Mouse (Mus musculus) B cell, adult 2 months (primary cell): ENCODE measurements around the gene Fgd6.

ENCODE experiments used
- DNase-seq, 2 experiments: peaks; one replicate each; pipeline ENCODE4 v3.0.0; 2022

The Fgd6 gene

GRCm38 (mm10) chr10:94097081-94097845 lies 61.5 kb downstream of the Fgd6 start:
- no peak for DNase-seq

GRCm38 (mm10) chr10:94098100-94098499 lies 62.3 kb downstream of the Fgd6 start:
- DNase-seq: no peak

DNA sequence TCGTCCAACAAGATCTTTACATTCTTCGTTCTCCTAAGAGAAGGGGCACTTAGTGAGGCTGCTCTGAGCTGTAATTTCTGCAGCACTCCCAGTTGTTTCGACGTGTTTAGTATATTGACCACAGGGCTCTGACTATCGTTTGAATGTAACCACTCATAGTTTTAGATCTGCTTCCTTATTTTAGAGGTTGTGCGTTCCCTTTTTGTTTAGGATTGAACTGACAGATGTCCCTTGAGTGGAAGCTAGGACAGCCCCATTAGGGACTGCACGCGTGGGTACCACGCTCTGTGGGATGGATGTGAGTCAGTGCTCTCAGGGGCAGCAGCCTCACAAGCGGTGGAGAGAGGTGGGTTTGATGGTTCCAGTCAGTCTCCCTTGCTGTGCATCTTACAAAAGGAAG lies 69.7 kb downstream of the Fgd6 start:
- no peak for DNase-seq

GRCm38 (mm10) chr10:94107168-94107567 lies 71.4 kb downstream of the Fgd6 start:
- DNase-seq: no peak

GRCm38 (mm10) chr10:94107607-94108006 lies 71.8 kb downstream of the Fgd6 start:
- DNase-seq: no peak

DNA sequence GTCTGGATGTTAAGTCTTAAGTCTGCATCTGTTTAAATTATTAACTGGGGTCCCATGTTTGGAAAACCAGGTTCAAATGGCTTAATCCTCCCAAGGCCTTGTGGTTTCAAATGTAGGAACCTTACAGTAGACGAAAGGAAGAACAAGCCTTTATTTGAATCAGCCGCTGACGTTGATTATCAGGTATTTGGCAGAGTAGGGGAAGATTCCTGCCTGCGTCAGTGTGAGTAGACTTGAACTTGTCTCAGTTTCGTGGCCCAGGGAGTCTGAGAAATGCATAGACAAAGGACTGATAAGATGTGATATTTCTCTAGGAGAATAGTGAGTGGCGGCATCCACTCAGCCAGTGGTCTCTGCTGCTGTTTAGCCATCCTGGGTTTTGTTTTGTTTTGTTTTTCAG lies 73.0 kb downstream of the Fgd6 start:
- no peak for DNase-seq

DNA sequence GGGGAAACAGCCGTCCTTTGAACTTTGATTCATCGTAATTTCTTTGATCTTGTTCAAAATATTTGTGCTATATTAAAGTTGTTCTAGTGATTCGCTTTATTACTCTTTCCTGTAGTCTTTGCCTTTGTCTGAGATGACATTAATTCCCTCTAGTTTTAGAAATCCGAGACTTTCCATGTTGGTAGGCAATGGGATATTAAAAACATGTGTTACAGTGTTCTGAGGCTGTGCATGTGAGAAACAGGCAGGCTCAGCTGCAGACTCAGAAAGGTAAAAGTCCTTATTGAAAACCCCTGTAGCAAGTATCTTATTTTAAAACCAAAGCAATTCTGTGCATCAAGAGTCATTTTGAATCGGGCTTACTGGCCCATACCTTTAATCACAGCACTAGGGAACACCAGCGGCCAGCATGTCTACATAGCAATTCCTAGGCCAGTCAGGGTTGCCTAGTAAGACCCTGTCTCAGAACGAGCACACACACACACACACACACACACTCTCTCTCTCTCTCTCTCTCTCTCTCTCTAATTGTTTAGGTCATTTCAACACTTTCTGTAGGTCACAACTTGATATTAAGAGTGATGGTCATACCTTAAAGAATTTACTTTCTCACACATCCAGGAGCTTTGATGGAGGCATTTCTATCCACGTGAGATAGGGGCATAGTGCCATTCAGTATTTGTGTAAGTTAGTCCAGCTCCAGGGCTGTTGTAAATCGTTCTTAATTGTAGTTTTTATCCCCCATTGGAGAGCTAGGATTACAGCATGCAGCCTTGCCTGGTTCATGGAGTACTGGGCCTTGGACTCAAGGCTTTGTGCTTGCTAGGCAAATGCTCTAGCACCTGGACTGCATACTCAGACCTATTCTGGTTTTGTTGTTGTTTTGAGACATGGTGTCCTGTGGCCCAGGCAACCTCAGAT lies 75.3 kb downstream of the Fgd6 start:
- DNase-seq: no peak

DNA sequence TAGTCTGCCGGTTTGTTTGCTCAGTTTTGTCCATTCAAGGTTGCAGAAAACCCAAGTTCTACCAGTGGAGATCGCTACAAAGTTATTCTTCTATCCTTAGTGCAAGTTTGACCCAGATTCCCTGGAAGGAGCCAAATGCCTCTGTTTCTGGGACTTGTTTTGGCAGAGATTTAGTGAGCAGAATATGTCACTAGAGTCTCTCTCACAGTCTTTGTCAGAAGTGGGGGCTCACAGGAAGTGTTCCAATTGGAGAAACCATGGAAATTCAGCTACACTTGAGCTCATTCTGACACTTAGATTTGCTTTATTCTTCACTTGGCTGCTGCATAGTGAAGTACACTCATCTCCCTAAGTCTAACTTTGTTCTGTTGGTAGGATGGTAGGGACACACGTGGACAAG lies 76.4 kb downstream of the Fgd6 start:
- DNase-seq: no peak

- DNase-seq: peak; percentile 85 to 89
Observed at GRCm38 (mm10) chr10:94115893-94116599, 80.2 kb downstream of the Fgd6 start.

- DNase-seq: no peak
Observed at GRCm38 (mm10) chr10:94116781-94117340, 81.1 kb downstream of the Fgd6 start.

GRCm38 (mm10) chr10:94117916-94118315 lies 82.1 kb downstream of the Fgd6 start:
- no peak for DNase-seq

DNA sequence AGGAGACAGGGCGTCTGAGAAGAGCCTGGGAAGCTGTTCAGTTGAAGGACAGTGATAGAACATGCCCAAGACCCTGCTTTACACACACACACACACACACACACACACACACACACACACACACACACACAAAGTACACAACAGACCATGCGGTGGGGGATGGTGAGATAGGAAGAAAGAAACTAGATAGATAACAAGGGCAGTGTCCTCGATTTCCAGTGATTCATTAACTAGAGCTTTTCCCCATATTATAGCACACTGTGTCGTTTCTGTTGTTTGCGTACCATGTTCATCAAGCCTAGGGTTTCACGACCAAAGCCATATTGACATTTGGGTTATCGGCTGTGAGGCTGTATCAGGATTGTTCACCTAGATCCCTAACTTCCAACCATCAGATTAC lies 83.2 kb downstream of the Fgd6 start:
- DNase-seq: no peak

DNA sequence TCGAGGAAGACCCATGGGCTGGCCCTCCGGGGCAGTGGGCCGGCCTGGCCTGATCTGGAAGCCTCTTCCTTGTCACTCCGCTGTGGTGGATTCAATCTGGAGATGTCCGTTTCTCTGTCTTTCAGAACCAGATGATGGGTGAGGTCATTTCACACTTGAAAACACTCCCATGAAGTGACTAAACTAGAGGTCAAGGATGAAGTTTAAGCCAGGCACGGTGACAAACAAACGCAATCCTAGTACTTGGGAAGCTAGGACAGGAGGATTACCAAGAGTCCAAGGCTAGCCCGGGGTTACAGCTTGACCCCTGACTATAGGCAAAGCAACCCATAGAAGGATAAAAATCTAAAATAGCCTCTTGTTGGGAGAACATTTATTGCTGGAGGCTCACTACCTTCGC lies 84.9 kb downstream of the Fgd6 start:
- DNase-seq: no peak

GRCm38 (mm10) chr10:94122595-94122994 lies 86.8 kb downstream of the Fgd6 start:
- DNase-seq: no peak

- DNase-seq: no peak
Observed at GRCm38 (mm10) chr10:94123581-94123980, 87.8 kb downstream of the Fgd6 start.

DNA sequence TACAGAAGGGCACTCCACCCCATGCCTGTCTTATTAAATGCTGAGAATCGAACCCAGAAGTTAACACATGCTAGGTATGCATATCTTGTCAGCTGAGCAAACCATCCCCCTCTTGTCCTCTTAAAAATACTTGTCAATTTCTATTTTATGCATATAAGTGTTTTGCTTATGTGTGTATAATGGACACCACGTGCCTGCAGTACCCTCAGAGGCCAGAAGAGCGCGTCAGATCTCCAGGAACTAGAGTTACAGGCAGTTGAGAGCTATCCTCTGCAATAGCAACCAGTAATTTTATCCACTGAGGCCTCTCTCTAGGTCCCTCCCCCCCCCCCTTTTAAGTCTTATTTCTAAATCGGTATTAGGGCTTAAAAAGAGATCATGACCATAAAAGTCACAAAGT lies 88.6 kb downstream of the Fgd6 start:
- DNase-seq: peak; percentile 14 to 30

- DNase-seq: no peak
Observed at GRCm38 (mm10) chr10:94129680-94130119, 93.9 kb downstream of the Fgd6 start.

GRCm38 (mm10) chr10:94133081-94133480 lies 97.3 kb downstream of the Fgd6 start:
- DNase-seq: no peak

DNA sequence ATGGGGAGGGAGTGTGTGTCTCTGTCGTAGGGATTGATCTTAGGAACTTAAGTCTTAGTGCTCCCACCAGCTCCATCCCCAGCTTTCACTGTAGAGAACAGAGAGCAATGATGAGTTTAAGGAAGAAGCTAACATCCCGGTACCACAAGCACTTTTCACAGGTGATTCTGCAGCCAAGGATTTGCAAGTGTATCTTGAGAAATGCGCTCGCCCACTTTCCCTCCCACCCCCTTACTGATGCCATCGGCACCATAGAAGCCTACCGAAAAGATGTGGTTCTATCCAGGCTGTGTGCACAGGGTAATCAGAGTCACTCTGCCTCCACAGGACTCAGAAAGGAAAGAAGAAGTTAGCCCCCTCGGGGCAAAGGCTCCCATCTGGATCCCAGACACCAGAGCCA lies 97.9 kb downstream of the Fgd6 start:
- no peak for DNase-seq

DNA sequence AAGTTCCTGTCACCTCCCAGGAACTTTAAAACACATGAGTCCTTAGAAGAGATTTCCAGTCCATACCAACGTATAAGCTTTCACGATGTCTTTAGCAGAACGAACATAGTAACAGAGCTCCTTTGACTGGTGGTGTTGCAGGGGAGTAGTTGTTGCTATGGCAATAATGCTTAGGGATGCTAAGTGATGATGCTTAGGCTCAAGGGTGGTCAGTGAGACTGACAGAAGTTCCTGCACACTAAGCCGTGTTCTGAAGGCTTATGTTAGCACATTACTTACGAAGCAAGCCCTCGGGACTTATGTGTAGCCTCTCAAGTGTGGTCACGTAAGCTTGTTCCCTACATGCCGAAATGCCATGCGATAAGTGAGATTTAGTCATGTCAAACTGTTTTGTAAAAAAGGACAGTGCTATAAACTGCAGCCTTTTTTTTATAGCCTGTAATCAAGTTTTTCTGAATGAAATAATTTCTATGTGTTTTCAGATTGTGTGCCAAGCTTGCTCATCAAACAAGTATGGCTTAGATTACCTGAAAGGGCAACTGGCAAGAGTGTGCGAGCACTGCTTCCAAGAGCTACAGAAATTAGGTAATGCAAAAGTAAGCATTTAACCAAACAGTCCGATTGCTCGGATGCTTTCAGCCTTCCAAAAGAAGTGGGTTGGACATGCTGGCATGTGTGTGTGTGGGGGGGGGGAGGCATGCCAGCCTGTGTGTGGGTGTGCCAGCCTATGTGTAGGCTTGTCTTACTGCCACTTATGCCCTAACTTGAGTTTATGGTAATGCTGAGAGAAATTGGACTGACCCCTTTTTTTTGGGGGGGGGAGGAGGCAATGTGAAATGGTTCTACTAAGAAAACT lies 99.0 kb downstream of the Fgd6 start:
- no peak for DNase-seq

- no peak for DNase-seq
Observed at GRCm38 (mm10) chr10:94138890-94139482, 103.2 kb downstream of the Fgd6 start.
